Mouse (Mus musculus) lung, postnatal 36 days (tissue): ENCODE measurements around the gene Pitpnm3.

Source experiments
- DNase-seq: peaks from one replicate; pipeline ENCODE4 v3.0.0; 2022; ENCODE audit warnings: mixed read lengths

Gene Pitpnm3

DNA sequence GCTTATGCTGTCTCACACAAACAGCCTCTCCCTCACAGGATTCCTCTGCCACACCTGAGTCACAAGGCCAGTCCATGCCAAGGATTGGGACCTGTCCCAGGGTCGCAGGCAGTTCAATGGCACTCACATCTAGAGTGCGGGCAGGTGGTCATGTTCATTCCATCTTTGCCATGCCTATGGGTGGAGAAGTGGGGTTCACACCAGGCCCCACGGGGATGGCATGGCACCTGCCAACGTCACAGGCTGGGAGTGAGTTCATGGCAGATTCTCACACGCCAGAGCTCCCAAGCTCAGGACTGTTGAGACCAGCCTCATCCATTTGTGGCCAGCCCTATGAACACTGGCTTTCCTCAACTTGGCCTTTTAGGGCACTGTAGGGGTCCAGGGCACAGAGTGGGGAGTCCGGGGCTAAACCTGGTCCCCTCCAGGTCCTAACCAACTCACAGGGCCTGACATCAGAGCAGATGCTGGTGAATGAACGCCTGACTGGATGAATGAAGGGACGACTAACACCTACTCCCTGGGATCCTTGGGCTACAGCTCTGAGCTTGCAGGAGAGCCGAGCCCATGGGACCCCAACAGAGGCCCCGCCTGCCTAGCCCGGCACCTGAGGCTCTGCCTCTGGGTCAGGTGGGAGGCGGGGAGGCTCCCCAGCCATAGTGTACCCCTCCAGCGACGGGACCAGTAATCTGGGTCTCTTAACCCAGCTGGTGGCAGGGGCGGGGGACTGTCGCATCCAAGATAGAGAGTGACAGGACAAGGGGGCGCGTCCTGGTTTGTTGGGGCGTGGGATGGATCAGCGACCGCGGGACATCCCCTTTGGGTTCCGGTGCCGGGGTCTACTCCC lies 819 bp downstream of the Pitpnm3 start:
- no peak for DNase-seq

DNA sequence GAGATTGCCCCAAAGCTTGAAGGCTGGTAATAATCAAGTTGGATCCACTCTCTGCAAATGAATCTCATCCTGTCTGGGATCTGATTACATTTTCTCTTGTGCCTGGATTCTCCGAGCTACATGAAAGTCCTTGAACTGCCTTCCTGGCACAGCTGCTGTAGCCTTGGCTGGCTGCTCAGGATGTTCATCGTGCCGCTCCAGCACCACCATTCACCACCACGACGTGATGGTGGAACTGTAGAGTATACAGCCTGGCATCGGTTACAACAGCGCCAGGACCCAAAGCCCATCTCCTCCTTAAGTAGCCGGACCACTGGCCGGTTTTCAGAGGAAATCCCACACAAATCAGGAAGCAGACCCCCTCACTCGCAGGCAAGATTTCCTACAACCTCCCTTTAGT lies 2.5 kb downstream of the Pitpnm3 start:
- peak; percentile 61 for DNase-seq

DNA sequence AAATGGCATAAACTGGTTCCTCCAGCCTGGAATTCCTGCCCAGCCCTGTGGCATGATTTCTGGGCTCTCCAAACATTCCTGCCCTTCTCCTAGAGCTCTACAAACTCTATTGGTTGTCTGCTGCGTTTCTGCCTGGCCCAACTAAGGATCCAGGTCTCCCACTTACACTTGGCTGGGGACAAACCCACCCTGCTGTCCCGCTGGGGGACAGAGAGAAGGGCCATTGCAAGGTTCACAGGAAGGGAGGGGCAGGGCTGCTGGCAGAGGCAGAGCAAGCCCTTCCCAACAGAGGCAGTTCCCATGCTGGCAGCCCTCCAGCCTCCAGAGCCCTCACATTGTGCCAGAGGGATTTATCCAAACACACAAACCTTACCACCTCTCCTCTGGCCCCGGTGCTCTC lies 3.3 kb downstream of the Pitpnm3 start:
- DNase-seq = peak; percentile 90

DNA sequence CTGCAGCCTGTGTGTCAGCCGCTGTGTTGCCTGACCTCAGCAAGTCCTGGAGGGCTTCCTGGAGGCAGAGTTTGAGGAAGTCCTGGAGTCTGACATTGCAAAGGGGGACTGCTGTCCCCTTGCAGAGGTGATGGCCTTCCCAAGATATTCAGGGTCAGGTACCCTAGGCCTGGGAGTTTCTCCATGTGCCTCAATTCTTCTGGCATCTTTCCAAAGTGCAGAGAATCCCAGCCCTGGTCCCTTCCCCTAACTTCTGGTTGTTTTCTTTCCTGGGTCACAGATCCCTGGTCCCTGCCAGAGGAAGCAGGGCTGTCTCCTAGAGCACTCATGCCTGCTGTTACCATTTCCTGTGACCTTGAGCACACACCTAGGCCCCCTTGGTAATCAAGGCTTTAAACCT lies 3.9 kb downstream of the Pitpnm3 start:
- no peak for DNase-seq

DNA sequence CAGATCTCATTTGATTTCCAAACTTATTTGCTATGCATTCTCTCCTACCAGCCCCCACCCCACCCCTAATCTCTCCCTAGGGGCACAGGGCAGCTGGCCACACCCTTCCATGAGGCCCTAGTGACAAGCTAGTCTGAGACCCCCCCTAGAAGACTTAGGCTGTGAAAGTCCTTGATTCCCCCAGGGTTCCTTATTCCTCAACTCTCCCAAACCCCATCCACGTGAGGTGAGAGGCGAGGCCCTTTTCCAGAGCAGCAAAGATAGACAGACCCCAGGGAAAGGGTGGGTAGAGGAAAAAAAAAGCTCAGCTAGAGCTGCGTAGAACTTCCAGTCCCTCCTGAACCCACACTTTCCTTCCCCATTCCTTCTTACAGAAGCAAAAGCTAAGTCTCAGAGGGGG lies 4.7 kb downstream of the Pitpnm3 start:
- no peak for DNase-seq

DNA sequence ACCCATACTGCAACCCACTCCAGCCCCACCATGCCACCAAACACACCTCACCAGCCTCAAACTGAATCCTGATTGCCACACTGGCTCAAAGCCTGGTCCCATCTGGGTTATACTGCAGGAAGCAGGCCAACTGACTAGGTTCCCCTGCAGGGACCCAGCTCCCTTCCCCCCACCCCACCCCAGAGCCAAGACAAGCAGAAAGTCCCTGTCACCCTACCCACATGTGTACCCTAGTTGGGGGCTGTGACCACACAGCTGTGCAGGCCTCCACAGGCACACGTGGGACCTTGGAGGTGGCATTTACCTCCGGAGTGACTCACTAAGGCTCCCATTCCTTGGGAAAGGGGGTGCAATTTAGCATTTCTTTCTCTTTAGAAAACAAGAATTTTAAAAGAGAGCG lies 5.1 kb downstream of the Pitpnm3 start:
- no peak for DNase-seq

DNA sequence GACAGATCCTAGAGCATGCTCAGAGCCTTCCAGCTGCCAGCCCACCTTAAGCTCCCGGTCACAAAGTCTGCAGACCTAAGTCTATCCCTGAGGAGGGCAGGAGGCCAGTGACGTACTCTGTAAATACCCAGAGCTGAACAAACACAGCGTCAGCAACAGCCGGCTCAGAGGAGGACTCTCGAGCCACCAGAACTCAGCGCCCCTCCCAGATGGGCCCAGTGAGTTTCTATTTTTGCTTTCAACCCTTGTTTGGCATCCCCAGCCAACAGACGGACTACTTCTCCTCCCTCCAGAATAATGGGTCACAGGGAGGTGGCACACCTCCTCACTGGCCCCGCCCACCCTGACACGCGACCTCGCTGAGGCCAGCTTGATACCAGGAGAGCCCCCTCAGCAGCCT lies 5.6 kb downstream of the Pitpnm3 start:
- peak; percentile 90 for DNase-seq

DNA sequence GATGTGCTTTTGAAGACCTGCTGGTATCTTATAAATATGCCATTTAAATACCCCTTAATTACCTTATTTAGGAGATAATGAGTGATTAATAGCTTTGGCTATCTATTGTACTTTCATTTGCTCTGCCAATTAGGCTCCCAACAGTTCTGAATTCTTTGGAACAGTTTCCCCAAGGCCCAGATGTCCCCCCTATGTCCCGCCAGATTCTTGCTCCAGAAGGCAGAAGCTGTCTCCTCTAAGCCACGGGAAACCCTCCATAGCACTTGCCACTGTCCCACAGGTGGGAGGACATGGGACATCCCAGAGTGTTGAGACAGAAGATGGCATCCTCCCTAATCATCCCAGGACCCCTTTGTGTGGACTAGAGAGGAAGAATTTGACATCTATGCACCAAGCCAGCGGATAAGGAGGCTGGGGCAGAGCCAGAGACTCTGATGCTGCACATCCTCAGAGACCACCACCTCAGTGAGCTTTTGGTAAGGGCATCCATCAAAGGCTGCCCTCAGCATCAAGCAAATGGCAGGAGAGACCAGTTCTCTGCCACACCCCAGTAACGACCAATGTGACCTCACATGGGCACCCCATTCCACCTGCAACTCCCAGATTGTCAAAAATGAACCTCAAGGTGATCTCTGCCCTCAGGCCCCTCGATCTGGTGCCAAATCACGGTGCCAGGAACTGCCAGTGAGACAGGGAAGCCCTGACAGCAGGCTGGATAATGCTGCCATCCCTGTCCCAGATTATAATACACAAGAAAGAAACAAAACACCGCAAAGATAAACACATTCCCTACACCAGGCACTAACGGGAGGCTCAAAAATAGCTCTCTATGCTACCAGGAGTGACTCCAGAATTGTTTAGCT lies 6.3 kb downstream of the Pitpnm3 start:
- no peak for DNase-seq

DNA sequence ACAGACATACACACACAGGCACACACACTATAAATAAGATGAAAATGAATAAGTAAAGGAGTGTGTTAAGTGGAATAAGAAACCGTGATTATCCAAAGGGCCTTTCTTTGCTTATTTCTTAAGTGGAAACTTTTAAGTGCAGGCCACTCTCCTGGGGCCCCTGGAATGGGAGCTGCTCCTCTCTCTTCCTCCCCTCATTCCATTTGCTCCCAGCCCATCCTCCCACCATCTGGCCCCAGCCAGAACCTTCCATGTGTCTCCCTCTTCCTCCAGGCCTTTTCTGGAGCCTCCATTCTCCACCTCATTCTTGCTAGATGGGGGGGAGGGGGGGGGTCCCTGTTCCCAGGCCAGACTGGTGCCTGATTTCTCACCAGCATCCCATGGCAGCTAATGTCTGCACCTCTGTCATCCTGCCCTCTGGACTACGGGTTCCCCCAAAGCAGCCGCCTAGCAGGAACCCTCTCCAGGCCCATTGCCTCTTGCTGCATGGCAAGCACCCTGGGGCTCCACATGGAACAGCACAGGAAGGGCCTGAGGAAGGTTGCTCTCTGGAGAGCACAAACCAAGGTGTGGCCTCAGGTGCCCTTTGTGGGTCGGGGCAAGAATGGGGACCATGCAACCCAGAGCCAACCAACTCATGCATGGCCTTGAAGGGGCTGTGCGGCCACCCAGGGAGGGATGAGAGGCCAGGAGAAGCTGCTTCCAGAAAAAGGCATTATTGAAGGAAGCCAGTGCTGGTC lies 8.0 kb downstream of the Pitpnm3 start:
- DNase-seq = no peak

DNA sequence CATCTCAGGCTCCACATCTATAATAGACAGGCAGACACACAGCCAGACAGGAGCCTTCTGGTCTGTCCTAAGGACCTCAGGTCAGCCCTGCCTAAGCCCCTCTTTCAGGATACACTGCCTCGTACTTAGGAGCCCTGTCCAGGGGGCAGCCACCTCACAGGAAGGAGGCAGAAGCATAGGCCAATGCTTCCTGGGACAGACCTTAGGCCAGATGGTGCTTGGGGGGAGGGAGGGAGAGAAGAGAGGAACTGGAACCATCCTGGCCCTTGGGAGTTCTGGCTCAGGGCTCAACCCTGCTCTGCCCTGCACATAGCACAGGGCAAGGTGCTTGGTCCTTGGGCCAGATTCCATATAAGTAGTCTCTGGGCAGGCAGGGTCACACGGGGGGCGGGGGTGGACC lies 9.8 kb downstream of the Pitpnm3 start:
- no peak for DNase-seq

DNA sequence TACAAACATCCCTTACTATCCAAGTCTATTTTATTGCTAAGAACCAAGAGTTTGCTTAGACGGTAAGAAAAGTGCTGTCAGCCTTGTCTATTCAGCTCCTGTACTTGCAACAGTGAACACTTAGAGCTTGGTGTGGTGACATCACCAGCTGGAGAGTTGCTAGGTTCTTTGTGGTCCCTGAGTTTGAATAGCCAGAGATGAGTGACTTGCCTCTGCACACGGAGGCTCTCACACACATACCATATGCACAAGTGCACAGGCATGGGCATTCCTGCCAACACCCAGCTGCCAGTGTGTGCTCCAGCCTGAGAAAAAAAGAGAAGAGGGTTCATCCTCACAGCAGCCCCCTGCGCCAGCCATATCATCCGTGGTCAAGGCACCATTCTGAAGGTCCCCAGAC lies 12.0 kb downstream of the Pitpnm3 start:
- peak; percentile 50 for DNase-seq

DNA sequence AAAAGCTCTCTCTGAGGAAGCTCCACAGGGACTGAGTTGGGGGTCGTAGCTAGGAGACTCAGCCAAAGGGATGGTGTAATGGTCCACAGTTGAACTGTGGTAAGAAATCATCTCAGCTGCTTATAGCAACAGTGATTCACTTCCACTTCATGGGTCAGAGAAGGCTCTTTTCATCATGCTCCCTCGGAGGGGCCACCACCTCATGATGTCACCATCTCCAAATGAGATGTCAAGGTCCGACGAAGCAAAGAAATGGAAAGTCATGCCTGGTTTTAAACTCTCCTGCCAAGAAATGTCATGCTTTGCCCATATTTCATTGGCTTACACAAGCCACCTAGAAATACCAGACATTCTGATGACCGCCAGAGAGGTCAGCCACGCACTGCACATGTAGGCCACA lies 15.2 kb downstream of the Pitpnm3 start:
- DNase-seq = no peak

DNA sequence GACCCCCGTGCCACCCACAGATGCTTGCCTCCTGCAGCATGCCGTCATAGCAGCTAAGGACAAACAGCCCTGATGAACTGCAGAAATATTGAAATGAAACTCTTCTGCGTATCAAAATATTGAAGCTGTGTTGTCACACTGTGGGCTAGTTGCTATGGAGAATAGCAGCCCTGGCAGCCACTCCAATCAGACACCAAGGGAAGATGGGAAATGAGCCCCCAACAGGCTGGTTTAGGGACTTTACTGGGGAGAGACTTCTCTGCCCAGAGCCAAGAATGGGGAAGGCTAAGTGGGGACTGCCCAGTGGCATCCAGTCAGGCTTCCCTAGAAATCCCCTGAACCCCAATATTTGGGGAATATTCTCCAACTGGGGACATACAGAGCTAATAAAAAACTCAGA lies 16.9 kb downstream of the Pitpnm3 start:
- DNase-seq = no peak

DNA sequence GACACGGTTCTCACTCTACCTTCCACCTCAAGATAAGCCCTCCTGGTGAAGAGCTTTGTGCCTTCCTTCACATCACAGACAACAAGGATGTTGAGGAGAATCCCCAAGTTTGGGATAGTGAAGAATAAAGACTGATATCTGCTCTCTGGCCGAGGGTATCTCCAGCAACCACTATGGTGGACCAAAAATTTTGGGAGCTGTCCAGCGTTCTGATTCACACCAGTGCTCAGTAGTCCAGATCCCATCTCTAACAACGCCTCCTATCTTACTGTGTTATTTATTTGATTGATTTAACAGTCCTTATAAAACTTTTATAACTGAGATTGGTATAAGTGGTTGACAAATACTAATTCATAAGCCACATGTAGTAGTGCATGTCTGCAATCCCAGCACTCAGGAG lies 22.3 kb downstream of the Pitpnm3 start:
- no peak for DNase-seq

DNA sequence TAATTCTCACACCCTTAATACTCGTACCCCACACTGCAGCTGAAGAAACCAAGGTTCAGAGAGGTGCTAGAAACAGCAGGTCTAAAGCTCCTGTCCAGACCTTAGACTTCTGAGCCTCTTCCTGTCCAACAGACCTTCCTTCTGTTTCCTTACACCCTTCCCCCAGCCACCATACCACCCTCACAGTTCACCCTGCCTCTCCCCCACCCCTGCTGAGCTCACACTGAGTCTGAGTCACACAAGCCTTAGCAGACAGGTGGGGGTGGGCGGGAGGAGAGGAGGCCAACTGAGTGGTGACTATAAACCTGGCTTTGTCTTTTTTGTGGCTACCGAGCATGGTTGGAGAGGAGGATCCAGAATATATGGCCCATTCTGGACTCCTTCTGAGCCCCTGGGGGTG lies 24.9 kb downstream of the Pitpnm3 start:
- DNase-seq = no peak

DNA sequence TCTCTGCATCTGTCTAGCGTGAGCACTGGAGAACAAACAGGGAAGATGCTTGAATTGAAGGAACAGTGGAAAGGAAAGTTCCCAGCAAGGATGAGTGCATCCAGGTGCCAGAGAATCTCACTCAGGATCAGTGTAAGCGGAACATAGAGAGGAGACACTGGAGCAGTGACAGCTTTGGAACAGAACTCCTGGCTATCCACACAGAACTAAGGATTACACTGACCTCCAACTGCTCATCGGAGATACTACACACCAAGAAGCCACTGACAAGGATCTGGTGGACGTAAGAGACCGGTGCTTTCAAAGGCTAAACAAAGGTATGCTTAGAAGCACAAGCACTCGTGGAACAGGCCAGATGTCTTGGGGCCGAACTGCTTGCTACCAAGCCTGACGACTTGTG lies 31.4 kb downstream of the Pitpnm3 start:
- no peak for DNase-seq

DNA sequence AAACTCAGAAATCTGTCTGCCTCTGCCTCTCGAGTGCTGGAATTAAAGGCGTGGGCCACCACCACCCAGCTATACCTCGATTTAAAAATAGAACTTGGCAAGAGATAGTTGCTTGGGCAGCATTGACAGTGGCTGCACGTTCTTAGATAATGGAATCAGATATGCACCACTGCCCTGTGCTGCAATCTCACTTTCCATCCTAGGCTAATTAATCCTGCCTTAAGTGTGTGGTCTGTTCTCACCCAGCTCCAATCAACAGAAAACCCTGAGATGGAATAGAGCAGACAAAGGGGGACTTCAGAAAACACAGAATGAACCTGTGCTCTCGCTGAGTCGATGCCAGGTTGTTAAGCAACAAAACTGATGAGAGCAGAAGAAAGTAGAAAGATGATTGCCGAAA lies 32.0 kb downstream of the Pitpnm3 start:
- no peak for DNase-seq

DNA sequence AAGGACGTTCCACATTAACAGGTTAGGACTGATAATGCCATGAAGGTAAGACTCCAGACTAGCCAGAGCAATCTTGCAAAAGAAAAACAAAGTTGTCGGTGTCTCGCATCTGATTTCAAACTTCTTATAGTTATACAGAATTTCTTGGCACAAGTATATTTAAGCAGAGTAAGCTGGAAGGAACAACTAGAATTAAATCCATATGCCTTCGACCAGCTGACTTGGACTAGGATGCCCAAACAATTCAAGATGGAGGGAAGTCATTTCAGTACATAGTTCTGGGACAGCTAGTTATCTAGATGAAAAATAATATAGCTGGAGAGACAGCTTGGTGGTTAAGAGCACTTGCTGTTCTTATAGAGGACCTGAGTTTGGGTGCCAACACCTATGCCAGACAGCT lies 34.6 kb downstream of the Pitpnm3 start:
- no peak for DNase-seq

DNA sequence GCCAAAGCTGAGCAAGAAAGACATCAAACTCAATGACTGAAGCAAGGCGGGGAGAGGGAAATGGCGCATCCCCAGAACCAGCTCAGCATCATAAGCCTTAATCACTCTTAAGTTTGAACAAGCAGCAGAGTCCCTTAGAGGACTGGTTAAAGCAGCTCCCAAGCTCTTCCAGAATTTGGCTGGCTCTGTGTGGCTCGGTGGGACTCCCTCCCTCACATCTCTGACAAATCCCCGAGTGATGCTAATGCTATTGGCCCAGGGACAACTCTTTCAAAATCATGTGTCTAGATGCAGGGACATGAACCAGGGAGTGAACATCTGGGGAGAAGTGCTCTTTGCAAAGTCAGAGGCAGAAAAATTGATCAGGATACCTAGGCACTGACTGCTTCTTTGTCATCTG lies 36.4 kb downstream of the Pitpnm3 start:
- DNase-seq = no peak

DNA sequence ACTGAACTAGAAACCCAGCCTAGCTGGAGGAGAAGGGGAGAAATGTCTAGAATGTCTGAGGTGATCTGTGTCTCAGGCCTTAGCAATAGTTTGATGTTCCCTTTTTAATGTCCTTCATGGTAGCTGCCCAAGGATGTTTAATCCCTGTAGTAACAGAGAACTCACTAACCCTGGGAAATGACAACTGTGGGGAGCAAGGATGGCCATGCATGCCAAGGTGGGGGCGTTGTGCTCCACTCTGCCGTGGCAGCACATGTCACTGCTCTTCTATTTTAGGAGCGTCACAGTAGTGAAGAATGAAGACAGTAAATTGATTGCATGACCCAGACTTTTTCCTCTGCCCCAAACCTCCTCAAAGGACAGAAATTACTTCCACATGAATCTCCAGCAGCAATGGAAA lies 37.6 kb downstream of the Pitpnm3 start:
- no peak for DNase-seq

DNA sequence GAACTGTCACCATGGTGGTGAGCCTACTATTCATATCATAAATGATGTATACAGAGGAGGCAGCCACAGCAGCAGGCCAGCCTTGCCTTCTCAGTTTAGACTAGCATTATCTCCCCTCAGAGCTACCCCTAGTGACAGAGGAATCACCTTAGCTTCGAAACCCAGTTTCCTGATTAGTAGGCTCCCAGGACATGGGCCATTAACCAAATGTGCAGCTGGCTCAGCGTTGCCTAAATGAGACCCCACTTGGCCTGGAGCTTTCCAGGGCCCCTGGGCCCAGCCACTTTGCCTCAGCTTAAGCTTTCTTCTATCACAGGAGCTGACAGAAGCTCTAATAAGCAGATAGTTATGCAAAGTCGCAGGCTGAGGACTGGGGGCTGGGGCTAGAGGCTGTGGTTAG lies 39.6 kb downstream of the Pitpnm3 start:
- no peak for DNase-seq

DNA sequence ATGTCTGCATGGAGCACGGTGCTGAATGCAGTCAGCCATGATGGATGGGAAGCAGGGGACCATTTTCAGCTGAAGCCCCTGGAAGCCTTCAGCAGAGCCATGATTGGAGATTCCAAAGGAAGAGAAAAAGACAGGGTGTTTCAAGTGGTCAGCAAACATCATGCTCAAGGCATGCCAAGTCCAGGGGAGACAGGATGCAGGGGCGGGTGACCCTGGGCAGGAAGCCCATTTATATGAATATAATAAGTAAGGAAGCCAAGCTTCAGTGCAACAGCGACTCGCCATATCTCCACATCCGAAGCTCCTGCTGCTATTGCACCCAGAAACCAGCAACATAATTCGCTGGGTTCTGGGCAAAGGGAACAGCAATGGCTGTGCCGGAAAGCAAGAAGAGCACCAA lies 41.1 kb downstream of the Pitpnm3 start:
- peak; percentile 73 for DNase-seq

DNA sequence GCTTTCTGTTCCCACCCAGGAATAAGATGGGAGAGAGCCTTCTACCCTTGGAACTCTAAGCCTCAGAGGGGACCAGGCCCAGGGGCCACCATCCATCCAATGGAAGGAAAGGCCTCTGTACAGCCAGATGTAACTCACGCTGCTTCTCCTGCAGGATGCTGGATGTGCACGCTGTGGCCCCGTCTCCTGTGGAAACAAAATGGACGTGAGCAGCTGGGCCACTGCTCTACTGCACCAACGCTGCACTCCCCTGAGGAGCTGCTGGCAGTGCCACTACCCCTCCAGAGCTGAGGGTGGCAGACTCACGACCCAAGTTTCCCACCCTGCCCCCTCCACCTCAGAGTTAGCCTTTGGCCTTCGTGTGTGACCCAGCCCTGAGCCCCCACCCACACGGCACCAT lies 43.2 kb downstream of the Pitpnm3 start:
- no peak for DNase-seq
